Mouse (Mus musculus) gastrocnemius, adult 2 months (tissue): ENCODE data around the gene Slc35e1. TPM values are rescaled to one million over a fixed set of nuclear protein-coding genes. Genes with fewer than 3 reads are reported as not detected.

Experiments used
- DNase-seq: peaks from one replicate; pipeline ENCODE4 v3.0.0; 2022
- H3K27ac ChIP-seq: fragments of 200-600 bp; 2 replicates; pipeline ENCODE4 v1.8.1; 2022; ENCODE audit warnings: mild to moderate bottlenecking
- H3K4me3 ChIP-seq: fragments of 200-600 bp; 2 replicates; pipeline ENCODE4 v1.8.1; 2022; ENCODE audit warnings: mild to moderate bottlenecking, moderate library complexity
- CTCF ChIP-seq: fragments of 200-600 bp; IDR thresholded peaks from 2 replicates; pipeline ENCODE4 v1.8.1; 2022; ENCODE audit warnings: antibody characterized with exemption, mild to moderate bottlenecking, moderate library complexity
- intact Hi-C: fragments of 180-260 bp; cut with DNase I; formaldehyde crosslinking; loops from one replicate; pipeline ENCODE4 v1.15.1; 2025
- long read RNA-seq, 2 experiments: library from polyadenylated mRNA; stranded (forward); transcript quantifications; one replicate each; pipeline ENCODE4 v2.0.0; 2021
- total RNA-seq, 2 experiments: library from RNA; stranded (reverse); gene quantifications; 2 replicates each; pipeline ENCODE4 v1.2.3; 2021

Slc35e1 gene
- 10 to 100 TPM; 44.8 to 52.0 TPM for total RNA-seq
- long read RNA-seq, experiment 1, full-length matches to known transcripts: 174 of 191 reads
- long read RNA-seq, experiment 1, partial matches to known transcripts: 2 of 191 reads
- long read RNA-seq, experiment 1, other reads (novel, unspliced or antisense): 15 of 191 reads
- long read RNA-seq, experiment 2, full-length matches to known transcripts: 150 of 161 reads
- long read RNA-seq, experiment 2, partial matches to known transcripts: 1 of 161 reads
- long read RNA-seq, experiment 2, other reads (novel, unspliced or antisense): 10 of 161 reads

- peak; percentile 70 for DNase-seq
Measured at GRCm38 (mm10) chr8:72491680-72492621, at the start of gene Slc35e1. Gene Slc35e1, minus strand, starts transcription at chr8:72492614.

GRCm38 (mm10) chr8:72539234-72539633, 46.8 kb upstream of the Slc35e1 start:
- Histone ChIP-seq H3K4me3 (no peak overlapping the region), H3K27ac (no peak overlapping the region)
- no peak for DNase-seq
- intact Hi-C loops: no loop called here
- TF ChIP-seq CTCF: peak; percentile 44

More at GRCm38 (mm10) chr8:72491680-72492621, at the start of gene Slc35e1:
- intact Hi-C loops: loop anchor here (2.0 to 10.0 kb wide), 3 partner anchors 55 to 733 kb away; no protein-coding TSS in a partner anchor
- peak within 1 kb of the TSS; percentile 92 for H3K4me3 ChIP-seq
- H3K27ac ChIP-seq: peak within 1 kb of the TSS; percentile 95
- no peak for TF ChIP-seq CTCF

- no peak for TF ChIP-seq CTCF
- no peak overlapping the region for H3K27ac ChIP-seq
- H3K4me3 ChIP-seq: no peak overlapping the region
- DNase-seq: peak; percentile 1
- intact Hi-C loops: no loop called here
Measured at GRCm38 (mm10) chr8:72534888-72535287, 42.5 kb upstream of the Slc35e1 start.

GRCm38 (mm10) chr8:72532103-72532502, 39.7 kb upstream of the Slc35e1 start:
- intact Hi-C loops: no loop called here
- no peak for TF ChIP-seq CTCF
- no peak for DNase-seq
- Histone ChIP-seq H3K4me3 (no peak overlapping the region), H3K27ac (no peak overlapping the region)

- DNase-seq: no peak
- Histone ChIP-seq H3K4me3 (no peak overlapping the region), H3K27ac (no peak overlapping the region)
- no peak for TF ChIP-seq CTCF
- intact Hi-C loops: no loop called here
Measured at GRCm38 (mm10) chr8:72521888-72522287, 29.5 kb upstream of the Slc35e1 start.

- intact Hi-C loops: no loop called here
- no peak for DNase-seq
Measured at GRCm38 (mm10) chr8:72517421-72517988, 25.1 kb upstream of the Slc35e1 start.

GRCm38 (mm10) chr8:72513158-72513557, 20.7 kb upstream of the Slc35e1 start:
- intact Hi-C loops: no loop called here
- H3K27ac ChIP-seq: peak overlapping the region; percentile 85
- no peak for DNase-seq
- no peak for TF ChIP-seq CTCF
- no peak overlapping the region for H3K4me3 ChIP-seq

More at GRCm38 (mm10) chr8:72517421-72517988, 25.1 kb upstream of the Slc35e1 start:
- no peak for TF ChIP-seq CTCF
- Histone ChIP-seq H3K27ac (peak overlapping the region; percentile 31; the same call in 1 of the 2 replicates), H3K4me3 (no peak overlapping the region)

- DNase-seq: peak; percentile 41
- Histone ChIP-seq H3K27ac (peak overlapping the region; percentile 85), H3K4me3 (peak overlapping the region; percentile 29)
- intact Hi-C loops: no loop called here
- no peak for TF ChIP-seq CTCF
Measured at GRCm38 (mm10) chr8:72512648-72513047, 20.2 kb upstream of the Slc35e1 start.

- DNase-seq: no peak
- peak overlapping the region; percentile 31; the same call in 1 of the 2 replicates for H3K27ac ChIP-seq
- TF ChIP-seq CTCF: no peak
- no peak overlapping the region for H3K4me3 ChIP-seq
- intact Hi-C loops: no loop called here
Measured at GRCm38 (mm10) chr8:72507505-72507904, 15.1 kb upstream of the Slc35e1 start.

- intact Hi-C loops: no loop called here
Measured at GRCm38 (mm10) chr8:72504637-72505314, 12.4 kb upstream of the Slc35e1 start.

GRCm38 (mm10) chr8:72504137-72504536, 11.7 kb upstream of the Slc35e1 start:
- TF ChIP-seq CTCF: no peak
- intact Hi-C loops: no loop called here
- no peak overlapping the region for H3K4me3 ChIP-seq
- DNase-seq: no peak
- peak overlapping the region; percentile 97 for H3K27ac ChIP-seq

More at GRCm38 (mm10) chr8:72504637-72505314, 12.4 kb upstream of the Slc35e1 start:
- Histone ChIP-seq H3K27ac (peak overlapping the region; percentile 97), H3K4me3 (no peak overlapping the region)
- no peak for DNase-seq
- no peak; the same call in 1 of the 2 replicates for TF ChIP-seq CTCF

GRCm38 (mm10) chr8:72500521-72500931, 8.1 kb upstream of the Slc35e1 start:
- peak overlapping the region; percentile 56 for H3K4me3 ChIP-seq
- no peak for TF ChIP-seq CTCF
- peak overlapping the region; percentile 97 for H3K27ac ChIP-seq
- intact Hi-C loops: no loop called here
- peak; percentile 54 for DNase-seq
